Mouse (Mus musculus) embryonic facial prominence, embryonic 15.5 days (tissue): ENCODE data around the gene Rce1. TPM values are rescaled to one million over a fixed set of nuclear protein-coding genes. Genes with fewer than 3 reads are reported as not detected.

Experiments
- ATAC-seq: fragments of 200-750 bp; cut with Nextera tagmentation; 2 replicates; pipeline ENCODE4 v1.8.0; 2017; ENCODE audit warnings: low read depth, moderate TSS enrichment; ENCODE audit not compliant: insufficient number of reproducible peaks, low FRiP score, low TSS enrichment
- H3K27ac ChIP-seq: fragments of 300-500 bp; sonication (generic); replicated peaks from 2 replicates; pipeline ENCODE4 v1.5.1; 2015; ENCODE audit warnings: mild to moderate bottlenecking, inconsistent platforms
- H3K27me3 ChIP-seq: fragments of 300-500 bp; sonication (generic); 2 replicates; pipeline ENCODE4 v1.6.1; 2015; ENCODE audit warnings: inconsistent platforms
- H3K36me3 ChIP-seq: fragments of 300-500 bp; sonication (generic); 2 replicates; pipeline ENCODE4 v1.6.1; 2015; ENCODE audit warnings: mild to moderate bottlenecking, inconsistent platforms
- H3K4me1 ChIP-seq: fragments of 300-500 bp; sonication (generic); 2 replicates; pipeline ENCODE4 v1.6.1; 2015; ENCODE audit warnings: inconsistent platforms
- H3K4me2 ChIP-seq: fragments of 300-500 bp; sonication (generic); replicated peaks from 2 replicates; pipeline ENCODE4 v1.6.1; 2015; ENCODE audit warnings: mild to moderate bottlenecking, inconsistent platforms
- H3K4me3 ChIP-seq: fragments of 300-500 bp; sonication (generic); replicated peaks from 2 replicates; pipeline ENCODE4 v1.5.1; 2015; ENCODE audit warnings: mild to moderate bottlenecking, inconsistent platforms
- H3K9ac ChIP-seq: fragments of 300-500 bp; sonication (generic); 2 replicates; pipeline ENCODE4 v1.6.1; 2015; ENCODE audit warnings: inconsistent platforms
- H3K9me3 ChIP-seq: fragments of 300-500 bp; sonication (generic); replicated peaks from 2 replicates; pipeline ENCODE4 v1.6.1; 2016; ENCODE audit warnings: inconsistent platforms
- WGBS: fragments of 180-500 bp; shearing (Covaris S2); methylation state at CpG from one replicate; pipeline ENCODE4 v1.1.7; 2015; 5-methylcytosine and 5-hydroxymethylcytosine counted together
- polyA plus RNA-seq: library from polyadenylated mRNA; unstranded; fragments of >200 nt; fragmentation: Nextera tagmentation; extraction: Ambion mirVana; gene quantifications from 2 replicates; pipeline ENCODE4 v1.2.1, GENCODE M21; 2015

Gene Rce1
- polyA plus RNA-seq, 1 experiment from 2014 or later: 65.9 TPM

DNA sequence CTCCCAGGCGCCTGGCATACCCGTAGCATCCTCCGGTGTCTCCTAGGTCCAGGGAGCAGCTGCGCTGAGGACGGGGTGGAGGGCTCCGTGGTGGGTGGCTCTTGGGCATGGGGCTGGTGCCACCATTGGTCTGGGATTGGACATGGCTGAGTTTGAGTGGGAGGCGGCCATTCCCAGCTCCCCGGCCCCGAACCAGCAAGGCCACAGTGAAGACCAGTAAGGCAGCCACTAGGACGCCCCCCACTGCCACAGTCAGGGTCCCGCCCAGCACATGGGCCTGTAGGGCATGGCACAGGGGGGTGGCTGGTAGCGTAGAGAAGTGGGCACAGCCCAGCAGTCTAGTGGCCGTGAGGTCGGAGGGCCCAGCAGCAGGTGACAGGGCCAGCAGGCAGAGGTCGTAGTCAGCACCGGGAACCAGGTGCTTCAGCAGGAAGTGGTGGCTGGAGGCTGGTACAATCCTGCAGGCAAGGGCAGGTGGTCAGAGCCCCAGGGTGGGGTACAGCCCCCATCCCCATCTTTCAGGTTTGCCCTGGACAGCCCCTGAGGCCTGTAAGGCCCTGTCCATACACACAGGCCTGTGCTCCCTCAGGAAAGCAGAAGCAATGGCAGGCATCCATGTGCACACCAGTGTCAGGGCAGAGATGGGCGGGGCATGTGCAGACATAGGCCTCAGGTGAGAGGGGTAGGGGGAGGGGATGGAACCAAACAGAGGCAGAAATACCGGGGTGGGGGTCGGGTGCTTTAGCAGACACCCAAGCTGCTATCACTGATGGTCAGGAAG lies 13.1 kb downstream of the Rce1 start:
- 84% methylated on average over 19 of the region's 19 CpGs for WGBS
- ATAC-seq: no peak
- H3K9ac ChIP-seq: no peak overlapping the region
- peaks cover 41% of the 10 kb centered on the region for H3K4me1 ChIP-seq
- H3K27me3 ChIP-seq: no peaks in the 10 kb centered on the region
- H3K4me3 ChIP-seq: no peak overlapping the region
- no peak overlapping the region for H3K4me2 ChIP-seq
- H3K27ac ChIP-seq: no peak overlapping the region
- H3K36me3 ChIP-seq: peaks cover 29% of the 10 kb centered on the region
- no peaks in the 10 kb centered on the region for H3K9me3 ChIP-seq

DNA sequence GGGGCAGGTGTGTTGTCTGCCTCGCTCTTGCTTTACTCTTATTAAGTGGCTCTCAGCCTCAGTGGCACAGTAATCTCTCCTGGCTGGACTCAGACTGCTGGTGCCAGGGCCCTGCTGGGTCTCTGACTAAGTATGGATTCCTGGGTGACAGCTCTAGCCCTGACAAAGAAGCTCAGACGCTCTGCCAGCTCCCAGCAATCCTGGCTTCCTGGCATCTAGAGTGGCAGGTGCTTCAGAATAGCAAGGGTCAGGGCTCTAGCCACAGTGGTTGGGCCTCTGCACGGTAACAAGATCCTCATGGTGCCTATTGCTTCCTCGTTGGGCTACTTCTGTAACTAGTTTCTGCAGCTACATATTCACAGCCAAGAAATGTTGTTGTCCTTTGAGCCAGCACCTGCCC lies 15.3 kb downstream of the Rce1 start:
- Histone ChIP-seq H3K27me3 (no peaks in the 10 kb centered on the region), H3K36me3 (peaks cover 29% of the 10 kb centered on the region), H3K27ac (no peak overlapping the region), H3K4me1 (peaks cover 32% of the 10 kb centered on the region), H3K9ac (no peak overlapping the region), H3K9me3 (no peaks in the 10 kb centered on the region), H3K4me2 (no peak overlapping the region), H3K4me3 (no peak overlapping the region)
- WGBS: 58% methylated on average over 4 of the region's 4 CpGs
- no peak for ATAC-seq

DNA sequence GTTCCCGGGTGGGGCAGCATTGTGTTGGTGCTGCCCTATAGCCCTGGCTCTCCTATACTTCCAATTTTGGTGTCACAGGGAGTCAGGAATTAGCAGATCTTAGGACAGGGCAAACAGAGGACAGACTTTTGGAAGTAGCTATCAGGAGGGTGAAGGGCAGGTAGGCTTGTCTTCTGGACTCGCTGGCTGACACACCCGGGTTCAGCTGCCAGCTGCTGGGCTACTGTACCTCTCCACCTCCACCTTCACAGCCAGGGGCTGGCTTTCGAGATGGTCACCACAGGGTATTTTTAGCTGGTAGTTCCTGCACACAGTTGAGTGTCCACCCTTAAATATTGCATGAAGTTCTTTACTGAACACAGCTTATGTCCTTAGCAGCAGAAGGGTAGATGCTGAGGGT lies 16.9 kb downstream of the Rce1 start:
- Histone ChIP-seq H3K4me2 (no peak overlapping the region), H3K4me3 (no peak overlapping the region), H3K9ac (no peak overlapping the region), H3K36me3 (peaks cover 26% of the 10 kb centered on the region), H3K27ac (no peak overlapping the region), H3K9me3 (no peaks in the 10 kb centered on the region), H3K27me3 (no peaks in the 10 kb centered on the region), H3K4me1 (peaks cover 31% of the 10 kb centered on the region)
- no peak for ATAC-seq
- 87% methylated on average over 4 of the region's 4 CpGs for WGBS

DNA sequence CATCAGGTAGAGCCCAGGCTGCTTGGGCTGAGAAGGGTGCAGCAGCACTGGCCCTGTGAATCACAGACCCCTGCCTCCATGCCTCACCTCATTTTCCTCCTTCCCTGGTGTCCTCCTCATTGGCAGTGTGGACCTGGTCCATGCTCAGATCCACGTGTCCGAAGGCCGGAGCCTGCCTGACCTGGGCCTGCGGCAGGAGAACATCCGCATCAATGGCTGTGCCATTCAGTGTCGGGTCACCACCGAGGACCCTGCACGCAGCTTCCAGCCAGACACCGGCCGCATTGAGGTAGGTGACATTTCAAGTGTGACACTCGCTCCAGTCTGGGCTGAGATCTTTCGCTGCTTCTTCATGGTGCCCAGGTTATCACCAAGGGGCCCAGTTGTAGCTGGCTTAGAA lies 18.0 kb downstream of the Rce1 start:
- WGBS: 94% methylated on average over 12 of the region's 12 CpGs
- H3K4me2 ChIP-seq: no peak overlapping the region

GRCm38 (mm10) chr19:4605654-4606053 lies 19.8 kb downstream of the Rce1 start:
- Histone ChIP-seq H3K4me3 (no peak overlapping the region), H3K4me2 (no peak overlapping the region), H3K9ac (no peak overlapping the region), H3K9me3 (no peaks in the 10 kb centered on the region), H3K27ac (no peak overlapping the region), H3K27me3 (no peaks in the 10 kb centered on the region), H3K36me3 (no peaks in the 10 kb centered on the region), H3K4me1 (peaks cover 13% of the 10 kb centered on the region)
- 84% methylated on average over 4 of the region's 4 CpGs for WGBS
- no peak for ATAC-seq

More for the DNA sequence above, 18.0 kb downstream of the Rce1 start:
- H3K9me3 ChIP-seq: no peaks in the 10 kb centered on the region
- no peak overlapping the region for H3K9ac ChIP-seq
- no peak for ATAC-seq
- H3K27me3 ChIP-seq: no peaks in the 10 kb centered on the region
- no peak overlapping the region for H3K4me3 ChIP-seq
- H3K36me3 ChIP-seq: peaks cover 15% of the 10 kb centered on the region
- H3K4me1 ChIP-seq: peaks cover 20% of the 10 kb centered on the region
- H3K27ac ChIP-seq: no peak overlapping the region

DNA sequence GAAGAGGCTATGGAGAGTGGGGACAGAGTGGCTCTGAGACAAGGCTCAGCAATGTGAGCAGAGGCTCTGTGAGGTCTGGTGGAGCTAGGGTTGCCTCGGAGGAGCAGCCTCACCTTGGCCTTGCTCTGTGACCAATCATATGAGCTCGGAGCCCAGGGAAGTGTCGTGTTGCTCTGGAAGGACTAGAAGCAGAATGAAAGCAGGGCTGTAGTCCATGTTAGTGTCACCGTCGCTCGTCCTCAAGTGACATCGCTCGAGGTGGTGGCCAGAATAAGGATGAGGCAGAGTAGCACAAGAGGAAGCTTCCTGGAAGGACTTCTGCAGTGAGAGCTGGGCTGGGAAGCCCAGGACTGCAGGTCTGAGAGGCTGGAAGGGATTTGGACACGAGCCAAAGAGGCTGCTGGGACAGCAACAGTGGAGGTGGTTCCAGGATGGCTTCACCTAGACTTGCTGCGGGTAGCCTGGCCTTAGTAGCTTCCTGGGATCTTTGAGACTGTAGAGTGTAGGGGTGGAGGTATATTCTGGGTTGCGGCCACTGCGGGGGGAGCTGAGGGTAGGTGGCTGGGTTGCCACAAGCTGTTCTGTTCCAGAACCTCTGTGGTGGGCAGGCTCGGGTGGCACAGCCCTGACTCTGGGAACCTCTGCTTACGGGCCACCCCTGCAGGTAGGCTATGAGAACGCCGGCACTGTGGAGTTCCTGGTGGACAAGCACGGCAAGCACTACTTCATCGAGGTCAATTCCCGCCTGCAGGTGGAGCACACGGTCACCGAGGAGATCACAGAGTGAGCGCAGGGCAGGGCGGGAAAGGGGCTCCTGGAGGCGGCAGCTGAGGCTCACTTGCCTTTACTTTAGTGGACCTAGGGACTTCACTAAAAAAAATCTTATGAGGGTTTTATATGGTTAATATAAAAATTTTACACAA lies 21.4 kb downstream of the Rce1 start:
- ATAC-seq: peak; percentile 45
- H3K9me3 ChIP-seq: no peaks in the 10 kb centered on the region
- no peak overlapping the region for H3K4me3 ChIP-seq
- H3K27ac ChIP-seq: no peak overlapping the region
- peaks cover 13% of the 10 kb centered on the region for H3K4me1 ChIP-seq
- 44% methylated on average over 24 of the region's 24 CpGs for WGBS
- H3K4me2 ChIP-seq: 0 out of 2 replicates have a peak overlapping the region, but pooled peaks have one; percentile 0
- H3K36me3 ChIP-seq: no peaks in the 10 kb centered on the region
- no peaks in the 10 kb centered on the region for H3K27me3 ChIP-seq
- H3K9ac ChIP-seq: no peak overlapping the region

DNA sequence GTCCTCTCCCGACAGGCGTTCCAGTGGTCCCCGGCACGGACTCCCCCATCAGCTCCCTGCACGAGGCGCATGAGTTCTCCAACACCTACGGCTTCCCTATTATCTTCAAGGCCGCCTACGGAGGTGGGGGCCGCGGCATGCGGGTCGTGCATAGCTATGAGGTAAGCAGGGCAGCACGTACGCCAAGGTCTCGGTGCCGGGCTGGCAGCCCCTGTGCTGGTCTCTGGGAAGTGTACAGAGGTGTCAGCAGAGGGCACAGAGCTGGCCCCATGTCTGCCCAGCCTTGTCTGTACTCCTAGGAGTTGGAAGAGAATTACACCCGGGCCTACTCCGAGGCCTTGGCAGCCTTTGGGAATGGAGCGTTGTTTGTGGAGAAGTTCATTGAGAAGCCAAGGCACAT lies 23.0 kb downstream of the Rce1 start:
- 90% methylated on average over 20 of the region's 20 CpGs for WGBS
- H3K9ac ChIP-seq: no peak overlapping the region
- H3K27ac ChIP-seq: no peak overlapping the region
- H3K36me3 ChIP-seq: no peaks in the 10 kb centered on the region
- H3K4me1 ChIP-seq: peaks cover 13% of the 10 kb centered on the region
- H3K4me2 ChIP-seq: no peak overlapping the region
- H3K4me3 ChIP-seq: no peak overlapping the region
- H3K9me3 ChIP-seq: no peaks in the 10 kb centered on the region
- no peaks in the 10 kb centered on the region for H3K27me3 ChIP-seq
- no peak for ATAC-seq

- ATAC-seq: no peak
- Histone ChIP-seq H3K9ac (no peak overlapping the region), H3K4me2 (no peak overlapping the region), H3K4me3 (no peak overlapping the region), H3K36me3 (no peaks in the 10 kb centered on the region), H3K27ac (no peak overlapping the region), H3K9me3 (no peaks in the 10 kb centered on the region), H3K27me3 (no peaks in the 10 kb centered on the region), H3K4me1 (no peaks in the 10 kb centered on the region; the same call in 1 of the 2 replicates)
- 77% methylated on average over 2 of the region's 2 CpGs for WGBS
Measured at GRCm38 (mm10) chr19:4596071-4596470, 29.4 kb downstream of the Rce1 start.

GRCm38 (mm10) chr19:4593792-4594522 lies 31.5 kb downstream of the Rce1 start:
- H3K4me2 ChIP-seq: no peak overlapping the region
- H3K4me1 ChIP-seq: no peaks in the 10 kb centered on the region; the same call in 1 of the 2 replicates
- ATAC-seq: no peak
- WGBS: 60% methylated on average over 7 of the region's 7 CpGs
- no peak overlapping the region for H3K9ac ChIP-seq
- no peaks in the 10 kb centered on the region for H3K36me3 ChIP-seq
- no peak overlapping the region for H3K27ac ChIP-seq
- no peak overlapping the region for H3K4me3 ChIP-seq
- H3K9me3 ChIP-seq: no peaks in the 10 kb centered on the region
- H3K27me3 ChIP-seq: no peaks in the 10 kb centered on the region

DNA sequence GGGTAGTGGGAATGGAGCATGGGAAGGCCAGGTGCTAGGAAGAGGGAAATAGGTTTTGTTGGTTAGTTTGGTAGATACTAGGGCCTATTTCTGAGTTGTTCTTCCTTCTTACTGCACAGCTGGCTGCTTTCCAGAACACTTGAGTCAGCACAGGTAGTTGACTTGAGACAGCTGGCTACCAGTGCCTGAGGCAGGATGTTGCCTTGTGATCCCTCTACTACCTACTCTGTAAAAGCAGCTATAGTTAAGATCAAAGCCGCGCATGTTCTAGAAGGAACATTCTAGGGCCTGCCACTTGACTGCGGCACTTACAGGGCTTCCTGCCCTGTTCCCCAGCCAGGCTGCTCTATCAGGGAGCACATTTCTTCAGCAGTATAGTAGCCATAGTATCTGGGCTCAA lies 35.4 kb downstream of the Rce1 start:
- no peaks in the 10 kb centered on the region for H3K36me3 ChIP-seq
- no peaks in the 10 kb centered on the region; the same call in 1 of the 2 replicates for H3K4me1 ChIP-seq
- H3K4me3 ChIP-seq: no peak overlapping the region
- H3K9me3 ChIP-seq: no peaks in the 10 kb centered on the region
- H3K9ac ChIP-seq: no peak overlapping the region
- ATAC-seq: no peak
- H3K4me2 ChIP-seq: no peak overlapping the region
- H3K27ac ChIP-seq: no peak overlapping the region
- 78% methylated on average over 3 of the region's 3 CpGs for WGBS
- H3K27me3 ChIP-seq: no peaks in the 10 kb centered on the region

- H3K4me1 ChIP-seq: no peaks in the 10 kb centered on the region; the same call in 1 of the 2 replicates
- no peak overlapping the region for H3K4me3 ChIP-seq
- no peak overlapping the region for H3K9ac ChIP-seq
- no peaks in the 10 kb centered on the region for H3K27me3 ChIP-seq
- no peaks in the 10 kb centered on the region for H3K9me3 ChIP-seq
- no peaks in the 10 kb centered on the region for H3K36me3 ChIP-seq
- no peak overlapping the region for H3K27ac ChIP-seq
- no peak for ATAC-seq
- WGBS: 81% methylated on average over 1 of the region's 1 CpGs
- no peak overlapping the region for H3K4me2 ChIP-seq
Measured at GRCm38 (mm10) chr19:4589081-4589480, 36.4 kb downstream of the Rce1 start.
